Mouse (Mus musculus) liver, postnatal 0 days (tissue): ENCODE results near the gene Tmbim7.

Source experiments
- CTCF ChIP-seq: sonication (generic); IDR thresholded peaks from 2 replicates; pipeline ENCODE4 v1.5.1; 2016; ENCODE audit warnings: antibody characterized with exemption, low read depth
- EP300 ChIP-seq: IDR thresholded peaks from 2 replicates; pipeline ENCODE4 v1.6.1; 2016; ENCODE audit warnings: antibody characterized with exemption, low read depth, mild to moderate bottlenecking

GRCm38 (mm10) chr5:3723415-3723814, 72.4 kb downstream of the Tmbim7 start:
- TF ChIP-seq CTCF = no peak
- no peak for TF ChIP-seq EP300
